Mouse (Mus musculus): ENCODE data around the gene Tmem121b.

DNA sequence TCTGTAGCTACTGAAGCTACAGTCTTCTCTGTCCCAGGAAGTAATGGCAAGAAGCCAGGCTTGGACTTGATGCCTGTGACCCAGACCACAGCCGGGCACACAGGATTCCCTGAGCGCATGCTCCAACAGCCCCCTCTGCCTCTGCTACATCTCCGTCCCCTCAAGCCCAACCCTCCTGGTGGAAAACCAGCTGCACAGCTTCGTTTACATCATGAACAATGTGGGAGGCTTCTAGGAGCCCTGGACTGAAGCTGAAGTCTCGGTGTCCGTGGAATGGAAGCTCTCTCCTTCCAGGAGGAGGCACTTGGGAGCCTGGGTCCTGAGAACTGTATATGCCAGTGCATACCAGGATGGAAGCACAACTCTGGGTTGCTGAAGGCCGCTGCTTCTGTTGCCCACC is 16.4 kb upstream of the Tmem121b start:
- no peak for TF ChIP-seq CTCF (IDR thresholded peaks at IDR 0.05; ENCODE audit: extremely low read depth, insufficient read depth, insufficient read length, insufficient replicate concordance)
- no peak for TF ChIP-seq POLR2A (IDR thresholded peaks at IDR 0.05; ENCODE audit: low read depth, low read length)
